Mouse (Mus musculus): ENCODE data around the gene Nthl1. TPM values are rescaled to one million over a fixed set of nuclear protein-coding genes. Genes with fewer than 3 reads are reported as not detected.

Nthl1 gene
- polyA plus RNA-seq, 1 experiment from 2014 or later, result 6.4 TPM

GRCm38 (mm10) chr17:24641944-24642343 is 9.5 kb downstream of the Nthl1 start:
- WGBS (ENCODE audit: insufficient replicate concordance), result 80% methylated on average over 14 of the region's 14 CpGs
- H3K27me3 ChIP-seq, result peaks cover 3% of the 10 kb centered on the region; the same call in 1 of the 2 replicates
- ATAC-seq (ENCODE audit: insufficient read depth), result no peak

GRCm38 (mm10) chr17:24642791-24643343 is 10.4 kb downstream of the Nthl1 start:
- no peaks in the 10 kb centered on the region for H3K36me3 ChIP-seq (replicated peaks)
- H3K4me1 ChIP-seq (replicated peaks), result peaks cover 24% of the 10 kb centered on the region
- H3K4me3 ChIP-seq (replicated peaks), result no peak overlapping the region
- no peak overlapping the region for H3K27ac ChIP-seq (replicated peaks)
- H3K9me3 ChIP-seq (replicated peaks), result no peaks in the 10 kb centered on the region
- H3K4me2 ChIP-seq, result no peak overlapping the region
- 55% methylated on average over 6 of the region's 6 CpGs for WGBS (ENCODE audit: insufficient replicate concordance)
- no peak for ATAC-seq (ENCODE audit: insufficient read depth)
- peaks cover 10% of the 10 kb centered on the region for H3K27me3 ChIP-seq
- H3K9ac ChIP-seq, result no peak overlapping the region

More at GRCm38 (mm10) chr17:24641944-24642343, 9.5 kb downstream of the Nthl1 start:
- no peaks in the 10 kb centered on the region for H3K36me3 ChIP-seq (replicated peaks)
- H3K9me3 ChIP-seq (replicated peaks), result no peaks in the 10 kb centered on the region
- H3K4me3 ChIP-seq (replicated peaks), result no peak overlapping the region
- H3K9ac ChIP-seq, result no peak overlapping the region
- no peak overlapping the region for H3K27ac ChIP-seq (replicated peaks)
- H3K4me2 ChIP-seq, result no peak overlapping the region
- peaks cover 21% of the 10 kb centered on the region for H3K4me1 ChIP-seq (replicated peaks)

DNA sequence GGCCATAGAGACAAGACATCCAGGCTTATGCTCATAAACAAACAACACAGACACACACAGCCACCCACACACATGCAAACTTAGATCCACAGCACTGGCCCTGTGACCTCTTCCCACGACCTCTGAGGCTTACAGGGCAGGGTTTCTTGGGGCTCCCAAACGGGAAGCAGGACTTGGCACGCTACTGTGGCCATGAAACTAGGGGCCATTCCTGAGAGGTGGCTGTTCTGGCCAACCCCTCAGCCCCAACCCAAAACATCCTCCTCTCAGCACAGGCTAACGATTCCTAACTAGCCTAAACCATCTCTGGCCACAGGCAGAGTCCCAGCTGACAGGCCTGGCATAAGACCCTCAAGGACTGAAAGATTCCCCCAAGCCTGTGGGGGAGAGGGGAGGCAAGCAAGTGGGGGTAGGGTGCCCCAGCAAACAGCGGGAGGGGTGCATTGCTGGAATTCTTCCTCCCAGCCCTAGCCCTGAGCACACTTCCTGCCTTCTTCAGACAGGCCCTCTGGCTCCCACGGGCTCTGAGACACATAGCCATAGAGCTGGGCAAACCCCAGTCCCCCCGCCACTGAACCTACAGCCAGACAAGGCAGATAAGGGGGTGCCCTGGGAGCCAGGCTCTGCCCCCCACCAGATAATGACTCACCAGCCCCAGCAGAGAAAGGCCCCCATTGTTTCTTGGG is 11.7 kb downstream of the Nthl1 start:
- H3K27ac ChIP-seq (replicated peaks), result peak overlapping the region; percentile 62
- H3K36me3 ChIP-seq (replicated peaks), result no peaks in the 10 kb centered on the region
- H3K27me3 ChIP-seq, result peaks cover 22% of the 10 kb centered on the region
- no peak overlapping the region for H3K4me3 ChIP-seq (replicated peaks)
- no peak for ATAC-seq (ENCODE audit: insufficient read depth)
- no peak overlapping the region for H3K9ac ChIP-seq
- H3K4me1 ChIP-seq (replicated peaks), result peaks cover 28% of the 10 kb centered on the region
- no peaks in the 10 kb centered on the region for H3K9me3 ChIP-seq (replicated peaks)
- 41% methylated on average over 7 of the region's 7 CpGs for WGBS (ENCODE audit: insufficient replicate concordance)
- no peak overlapping the region for H3K4me2 ChIP-seq

DNA sequence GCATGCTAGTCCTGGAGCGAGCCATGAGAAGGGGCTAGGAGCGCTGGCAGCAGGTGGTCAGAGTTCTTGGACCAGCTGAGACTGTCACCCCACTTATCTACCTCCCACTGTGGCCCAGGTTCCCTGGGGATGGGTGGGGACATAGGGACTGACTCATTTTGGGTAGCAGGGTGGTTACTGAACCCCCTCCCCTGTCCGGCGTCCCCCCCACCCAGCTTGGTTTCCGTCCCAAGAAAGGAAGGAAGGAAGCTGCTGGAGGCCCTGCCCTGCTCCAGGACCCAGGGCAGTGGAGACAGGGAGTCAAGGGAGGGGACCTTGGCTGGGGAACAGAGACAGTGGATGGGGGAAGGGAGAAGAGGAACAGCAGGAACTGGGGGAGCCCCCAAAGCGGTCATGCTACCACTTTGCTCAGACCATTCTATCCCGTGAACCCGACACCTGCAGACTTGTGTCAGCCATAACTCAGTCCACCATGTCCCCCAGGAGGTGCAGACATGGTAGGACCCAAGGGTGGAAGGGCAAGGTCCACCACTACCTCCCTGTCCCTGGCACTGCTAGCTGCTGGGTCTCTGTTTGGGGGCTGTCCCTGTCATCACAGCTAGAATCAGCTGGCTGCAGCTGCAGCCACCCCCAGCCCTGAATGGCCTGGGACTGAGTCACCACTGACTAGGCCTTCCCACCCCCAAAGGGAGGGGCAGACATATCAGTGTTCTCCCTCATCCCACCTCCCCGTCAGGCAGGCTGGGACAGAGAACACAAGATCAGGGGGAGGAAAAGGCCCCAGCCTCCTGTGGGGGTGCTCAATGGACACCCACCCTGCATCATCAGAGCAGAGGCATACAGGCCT is 12.6 kb downstream of the Nthl1 start:
- no peak overlapping the region for H3K4me2 ChIP-seq
- H3K9ac ChIP-seq, result no peak overlapping the region
- H3K4me3 ChIP-seq (replicated peaks), result no peak overlapping the region
- H3K36me3 ChIP-seq (replicated peaks), result no peaks in the 10 kb centered on the region
- peaks cover 31% of the 10 kb centered on the region for H3K27me3 ChIP-seq
- ATAC-seq (ENCODE audit: insufficient read depth), result peak; percentile 26
- 37% methylated on average over 9 of the region's 9 CpGs for WGBS (ENCODE audit: insufficient replicate concordance)
- peaks cover 35% of the 10 kb centered on the region for H3K4me1 ChIP-seq (replicated peaks)
- no peaks in the 10 kb centered on the region for H3K9me3 ChIP-seq (replicated peaks)
- H3K27ac ChIP-seq (replicated peaks), result peak overlapping the region; percentile 62

DNA sequence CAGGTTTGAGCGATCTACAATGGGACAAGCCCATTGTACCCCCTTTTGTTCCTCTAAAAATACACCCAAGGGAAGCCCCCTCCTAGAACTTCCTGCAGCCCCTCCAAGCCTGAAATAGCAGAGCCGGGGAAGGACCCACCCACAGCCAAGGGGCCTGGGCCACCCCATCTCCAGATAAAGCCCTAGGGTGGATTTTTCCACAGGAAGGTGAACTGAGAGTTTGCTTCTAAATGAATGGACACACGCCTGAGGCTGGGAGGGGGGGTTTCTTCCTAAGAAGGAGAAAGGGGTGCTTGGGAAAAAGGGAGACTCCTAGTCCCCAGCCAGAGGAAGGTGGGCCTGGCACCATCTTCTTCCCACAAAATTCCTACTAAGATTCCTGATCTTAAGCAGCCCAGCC is 13.4 kb downstream of the Nthl1 start:
- Histone ChIP-seq H3K4me3 (replicated peaks) (no peak overlapping the region), H3K4me2 (no peak overlapping the region), H3K27me3 (peaks cover 39% of the 10 kb centered on the region), H3K4me1 (replicated peaks) (peaks cover 43% of the 10 kb centered on the region), H3K27ac (replicated peaks) (0 out of 2 replicates have a peak overlapping the region, but pooled peaks have one; percentile 33), H3K9ac (no peak overlapping the region), H3K9me3 (replicated peaks) (no peaks in the 10 kb centered on the region), H3K36me3 (replicated peaks) (no peaks in the 10 kb centered on the region)
- no peak for ATAC-seq (ENCODE audit: insufficient read depth)
- WGBS (ENCODE audit: insufficient replicate concordance), result 56% methylated on average over 3 of the region's 3 CpGs

GRCm38 (mm10) chr17:24646381-24646780 is 13.9 kb downstream of the Nthl1 start:
- H3K27me3 ChIP-seq, result peaks cover 44% of the 10 kb centered on the region
- WGBS (ENCODE audit: insufficient replicate concordance), result 58% methylated on average over 4 of the region's 4 CpGs
- no peak overlapping the region for H3K4me2 ChIP-seq
- H3K9me3 ChIP-seq (replicated peaks), result no peaks in the 10 kb centered on the region
- peaks cover 43% of the 10 kb centered on the region for H3K4me1 ChIP-seq (replicated peaks)
- no peak for ATAC-seq (ENCODE audit: insufficient read depth)
- H3K27ac ChIP-seq (replicated peaks), result 0 out of 2 replicates have a peak overlapping the region, but pooled peaks have one; percentile 9
- H3K36me3 ChIP-seq (replicated peaks), result no peaks in the 10 kb centered on the region
- H3K4me3 ChIP-seq (replicated peaks), result no peak overlapping the region
- H3K9ac ChIP-seq, result no peak overlapping the region

- Histone ChIP-seq H3K4me3 (replicated peaks) (no peak overlapping the region), H3K9ac (no peak overlapping the region), H3K27me3 (peaks cover 55% of the 10 kb centered on the region)
These were observed 15.0 kb downstream of the Nthl1 start for GRCm38 (mm10) chr17:24647493-24647892.

GRCm38 (mm10) chr17:24648731-24649377 is 16.4 kb downstream of the Nthl1 start:
- H3K27ac ChIP-seq (replicated peaks), result no peak overlapping the region
- peaks cover 62% of the 10 kb centered on the region for H3K27me3 ChIP-seq
- no peak overlapping the region for H3K9ac ChIP-seq
- no peak for ATAC-seq (ENCODE audit: insufficient read depth)
- no peaks in the 10 kb centered on the region for H3K36me3 ChIP-seq (replicated peaks)
- H3K4me3 ChIP-seq (replicated peaks), result peak overlapping the region; percentile 59
- no peaks in the 10 kb centered on the region for H3K9me3 ChIP-seq (replicated peaks)
- 62% methylated on average over 10 of the region's 10 CpGs for WGBS (ENCODE audit: insufficient replicate concordance)
- peaks cover 43% of the 10 kb centered on the region for H3K4me1 ChIP-seq (replicated peaks)
- peak overlapping the region; percentile 76 for H3K4me2 ChIP-seq

More at GRCm38 (mm10) chr17:24647493-24647892, 15.0 kb downstream of the Nthl1 start:
- Histone ChIP-seq H3K4me1 (replicated peaks) (peaks cover 43% of the 10 kb centered on the region), H3K4me2 (no peak overlapping the region), H3K9me3 (replicated peaks) (no peaks in the 10 kb centered on the region), H3K36me3 (replicated peaks) (no peaks in the 10 kb centered on the region), H3K27ac (replicated peaks) (no peak overlapping the region)
- ATAC-seq (ENCODE audit: insufficient read depth), result no peak
- 73% methylated on average over 11 of the region's 11 CpGs for WGBS (ENCODE audit: insufficient replicate concordance)

DNA sequence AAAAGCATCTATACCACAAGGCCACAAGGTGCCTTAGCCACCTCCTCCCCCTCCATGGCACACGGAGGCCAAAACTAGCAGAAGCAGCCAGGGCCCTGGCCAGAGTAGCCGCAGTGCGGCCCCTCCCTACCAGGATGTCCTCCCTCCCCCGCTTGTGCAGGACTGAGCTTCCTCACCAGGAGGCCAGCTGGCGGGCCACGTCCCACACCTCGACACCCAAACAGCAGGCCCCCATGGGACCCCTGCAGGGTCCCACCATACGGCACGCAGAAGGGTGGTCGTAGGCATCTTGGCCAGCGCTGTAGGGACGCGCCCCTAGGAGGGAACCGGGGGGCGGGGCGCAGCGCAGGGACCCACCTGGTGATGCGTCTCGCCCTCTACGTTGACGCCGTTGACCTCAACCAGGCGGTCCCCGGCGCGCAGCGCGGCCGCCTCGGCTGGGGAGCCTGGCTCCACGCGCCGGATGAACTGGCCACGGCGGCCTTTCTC is 17.1 kb downstream of the Nthl1 start:
- Histone ChIP-seq H3K9ac (peak overlapping the region; percentile 47; the same call in 1 of the 2 replicates), H3K4me3 (replicated peaks) (peak overlapping the region; percentile 59), H3K27me3 (peaks cover 62% of the 10 kb centered on the region), H3K27ac (replicated peaks) (0 out of 2 replicates have a peak overlapping the region, but pooled peaks have one; percentile 6), H3K4me1 (replicated peaks) (peaks cover 41% of the 10 kb centered on the region), H3K9me3 (replicated peaks) (no peaks in the 10 kb centered on the region), H3K36me3 (replicated peaks) (no peaks in the 10 kb centered on the region), H3K4me2 (peak overlapping the region; percentile 76)
- 0 out of 2 replicates have a peak, but pooled peaks have one; percentile 2 for ATAC-seq (ENCODE audit: insufficient read depth)
- WGBS (ENCODE audit: insufficient replicate concordance), result 1% methylated on average over 35 of the region's 35 CpGs

DNA sequence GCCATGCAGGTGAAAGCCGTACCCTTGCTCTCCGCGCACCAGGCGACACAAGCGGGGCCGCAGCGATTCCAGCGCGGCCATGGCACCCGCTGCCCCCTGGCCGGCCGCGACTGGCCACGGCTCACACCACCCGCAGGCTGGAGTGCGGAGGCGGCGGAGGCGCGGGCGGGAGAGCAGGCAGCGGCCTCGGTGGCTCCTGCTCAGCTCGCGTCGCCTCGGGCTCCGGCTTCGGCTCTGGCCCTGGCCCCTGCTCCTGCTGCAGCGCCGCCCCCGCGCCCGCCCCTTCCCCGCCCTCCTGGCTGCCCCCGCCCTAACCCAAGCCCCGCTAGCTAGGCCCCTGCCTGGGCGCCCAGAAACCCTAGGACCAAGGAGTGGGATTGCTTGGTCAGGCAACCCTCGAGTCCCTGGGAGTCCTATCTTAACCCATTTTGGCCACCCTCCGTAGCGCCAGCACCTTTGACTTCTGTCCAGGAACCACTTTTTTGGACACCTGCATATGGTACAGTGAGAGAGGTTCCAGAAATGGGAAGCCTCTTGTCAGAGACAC is 17.7 kb downstream of the Nthl1 start, which contains the start of gene Slc9a3r2:
Gene Slc9a3r2, minus strand, starts transcription at position 258 of the 547 bp plus-strand sequence.
- peaks cover 35% of the 10 kb centered on the region for H3K4me1 ChIP-seq (replicated peaks)
- H3K4me3 ChIP-seq (replicated peaks), result peak within 1 kb of the TSS; percentile 59
- peak within 1 kb of the TSS; percentile 47; the same call in 1 of the 2 replicates for H3K9ac ChIP-seq
- H3K27ac ChIP-seq (replicated peaks), result 0 out of 2 replicates have a peak within 1 kb of the TSS, but pooled peaks have one; percentile 6
- peaks cover 67% of the 10 kb centered on the region for H3K27me3 ChIP-seq
- under 1% methylated on average over 40 of the region's 41 CpGs for WGBS (ENCODE audit: insufficient replicate concordance)
- ATAC-seq (ENCODE audit: insufficient read depth), result peak; percentile 60
- peak within 1 kb of the TSS; percentile 76 for H3K4me2 ChIP-seq
- no peaks in the 10 kb centered on the region for H3K9me3 ChIP-seq (replicated peaks)
- no peaks in the 10 kb centered on the region for H3K36me3 ChIP-seq (replicated peaks)
